Mouse (Mus musculus) 3134 (cell line): ENCODE data around the gene Zbtb39.
A peak's percentile ranks its signal among the peaks of the same experiment; 100 is the strongest.
"Not testable (repeated sequence)": the region's sequence is repeated elsewhere in the genome, so short reads cannot be mapped to it uniquely, and the experiment has no call there.

Source experiments
- DNase-seq: peaks from one replicate; pipeline ENCODE4 v3.0.0-alpha.2; 2011; ENCODE audit warnings: low spot score; ENCODE audit not compliant: insufficient read length; ENCODE audit errors: extremely low read depth

Gene Zbtb39

GRCm38 (mm10) chr10:127736916-127737315 is 2.4 kb upstream of the Zbtb39 start:
- no peak for DNase-seq

GRCm38 (mm10) chr10:127737552-127737951 is 1.8 kb upstream of the Zbtb39 start:
- DNase-seq = no peak

- peak; percentile 39 for DNase-seq
Observed at GRCm38 (mm10) chr10:127738151-127738882, 1.0 kb upstream of the Zbtb39 start.

GRCm38 (mm10) chr10:127739661-127740161 is 373 bp downstream of the Zbtb39 start:
- DNase-seq = peak; percentile 66

GRCm38 (mm10) chr10:127744661-127745060 is 5.3 kb downstream of the Zbtb39 start:
- DNase-seq = peak; percentile 42

GRCm38 (mm10) chr10:127745886-127746285 is 6.5 kb downstream of the Zbtb39 start:
- no peak for DNase-seq

- no peak for DNase-seq
Observed at GRCm38 (mm10) chr10:127747254-127747653, 7.9 kb downstream of the Zbtb39 start.

- DNase-seq = no peak
Observed at GRCm38 (mm10) chr10:127748847-127749612, 9.7 kb downstream of the Zbtb39 start.

- DNase-seq = no peak
Observed at GRCm38 (mm10) chr10:127750136-127750777, 10.9 kb downstream of the Zbtb39 start.

- DNase-seq = no peak
Observed at GRCm38 (mm10) chr10:127751548-127751947, 12.2 kb downstream of the Zbtb39 start, which contains the start of gene Gpr182. TSS of gene Gpr182 (minus strand) at chr10:127751732.

GRCm38 (mm10) chr10:127754566-127755166 is 15.3 kb downstream of the Zbtb39 start:
- DNase-seq = no peak

- no peak for DNase-seq
Observed at GRCm38 (mm10) chr10:127755246-127755645, 15.9 kb downstream of the Zbtb39 start.

GRCm38 (mm10) chr10:127755770-127756468 is 16.6 kb downstream of the Zbtb39 start:
- no peak for DNase-seq

- no peak for DNase-seq
Observed at GRCm38 (mm10) chr10:127759181-127760110, 20.1 kb downstream of the Zbtb39 start, which contains the start of the genes Rdh1 and Rdh16f1. TSS of gene Rdh1 (plus strand) at chr10:127759721. TSS of gene Rdh16f1 (plus strand) at chr10:127759787.

GRCm38 (mm10) chr10:127762926-127763325 is 23.6 kb downstream of the Zbtb39 start:
- not testable (repeated sequence) for DNase-seq

GRCm38 (mm10) chr10:127763914-127764680 is 24.8 kb downstream of the Zbtb39 start:
- no peak for DNase-seq

GRCm38 (mm10) chr10:127766564-127766963 is 27.2 kb downstream of the Zbtb39 start:
- no peak for DNase-seq

GRCm38 (mm10) chr10:127776011-127776410 is 36.7 kb downstream of the Zbtb39 start, which contains the start of gene Rdh9:
TSS of gene Rdh9 (plus strand) at chr10:127776386.
- DNase-seq = no peak
